Mouse (Mus musculus) left cerebral cortex, postnatal 25 days (tissue): ENCODE measurements at regions not wholly inside any gene's neighbourhood (a gene's known extent, or its start where the extent isn't known, plus 50 kb on each side); places are given as distances from the start of the nearest gene placed in this dataset.
"Not testable (repeated sequence)": the region's sequence is repeated elsewhere in the genome, so short reads cannot be mapped to it uniquely, and the experiment has no call there.

Experiments
- DNase-seq, 2 experiments: peaks; one replicate each; pipeline ENCODE4 v3.0.0; 2022; ENCODE audit warnings: low spot score in 2 of 2, mixed read lengths in 1 of 2
- intact Hi-C: fragments of 180-260 bp; cut with DNase I; formaldehyde crosslinking; loops from one replicate; pipeline ENCODE4 v1.15.1; 2025

GRCm38 (mm10) chr16:79336416-79336815 lies 245.5 kb upstream of the Tmprss15 start:
- DNase-seq: no peak
- intact Hi-C loops: no loop called here

- peak in 1 of 2 experiments; percentile 1 for DNase-seq
- intact Hi-C loops: no loop called here
Measured at GRCm38 (mm10) chr16:79336016-79336415, 245.1 kb upstream of the Tmprss15 start.

GRCm38 (mm10) chr16:79313301-79313700 lies 222.4 kb upstream of the Tmprss15 start:
- intact Hi-C loops: no loop called here
- no peak for DNase-seq

- intact Hi-C loops: no loop called here
- DNase-seq: no peak
Measured at GRCm38 (mm10) chr16:79312702-79313101, 221.8 kb upstream of the Tmprss15 start.

GRCm38 (mm10) chr16:79308541-79308940 lies 217.6 kb upstream of the Tmprss15 start:
- no peak for DNase-seq
- intact Hi-C loops: no loop called here

- intact Hi-C loops, DNase-seq: not testable (repeated sequence)
Measured at GRCm38 (mm10) chr16:79296621-79297020, 205.7 kb upstream of the Tmprss15 start.

- intact Hi-C loops: no loop called here
- no peak for DNase-seq
Measured at GRCm38 (mm10) chr16:79279006-79279405, 188.1 kb upstream of the Tmprss15 start.

- DNase-seq: no peak
Measured at GRCm38 (mm10) chr16:79256525-79256924, 165.6 kb upstream of the Tmprss15 start.

GRCm38 (mm10) chr16:79256084-79256483 lies 165.2 kb upstream of the Tmprss15 start:
- intact Hi-C loops: no loop called here
- DNase-seq: no peak

More at GRCm38 (mm10) chr16:79256525-79256924, 165.6 kb upstream of the Tmprss15 start:
- intact Hi-C loops: no loop called here

GRCm38 (mm10) chr16:79240857-79241491 lies 150.1 kb upstream of the Tmprss15 start:
- intact Hi-C loops: no loop called here
- DNase-seq: peak in 1 of 2 experiments; percentile 21

GRCm38 (mm10) chr16:79240191-79240590 lies 149.3 kb upstream of the Tmprss15 start:
- DNase-seq: no peak
- intact Hi-C loops: no loop called here

GRCm38 (mm10) chr16:79191196-79191595 lies 100.3 kb upstream of the Tmprss15 start:
- intact Hi-C loops: no loop called here

GRCm38 (mm10) chr16:79186471-79186870 lies 95.6 kb upstream of the Tmprss15 start:
- intact Hi-C loops: loop anchor here (5.0 kb wide), 1 partner anchor 1991 kb away; no protein-coding TSS in a partner anchor
- DNase-seq: no peak

More at GRCm38 (mm10) chr16:79191196-79191595, 100.3 kb upstream of the Tmprss15 start:
- no peak for DNase-seq

GRCm38 (mm10) chr16:79182474-79182873 lies 91.6 kb upstream of the Tmprss15 start:
- intact Hi-C loops: no loop called here
- peak in 1 of 2 experiments; percentile 19 for DNase-seq

GRCm38 (mm10) chr16:79177299-79177999 lies 86.6 kb upstream of the Tmprss15 start:
- no peak for DNase-seq
- intact Hi-C loops: no loop called here

GRCm38 (mm10) chr16:79176832-79177243 lies 85.9 kb upstream of the Tmprss15 start:
- intact Hi-C loops: no loop called here
- no peak for DNase-seq

GRCm38 (mm10) chr16:79168193-79168592 lies 77.3 kb upstream of the Tmprss15 start:
- intact Hi-C loops: loop anchor here (10.0 kb wide), 1 partner anchor 193 kb away; no protein-coding TSS in a partner anchor
- DNase-seq: peak; percentile 82 to 83

- intact Hi-C loops: no loop called here
- no peak for DNase-seq
Measured at GRCm38 (mm10) chr16:79142813-79143212, 51.9 kb upstream of the Tmprss15 start.
